Mouse (Mus musculus): ENCODE measurements around the gene Dgkq. TPM values are rescaled to one million over a fixed set of nuclear protein-coding genes. Genes with fewer than 3 reads are reported as not detected.

Gene Dgkq
- 54.6 and 58.7 TPM in 2 replicates for polyA plus RNA-seq (2012; rRNA removed)

DNA sequence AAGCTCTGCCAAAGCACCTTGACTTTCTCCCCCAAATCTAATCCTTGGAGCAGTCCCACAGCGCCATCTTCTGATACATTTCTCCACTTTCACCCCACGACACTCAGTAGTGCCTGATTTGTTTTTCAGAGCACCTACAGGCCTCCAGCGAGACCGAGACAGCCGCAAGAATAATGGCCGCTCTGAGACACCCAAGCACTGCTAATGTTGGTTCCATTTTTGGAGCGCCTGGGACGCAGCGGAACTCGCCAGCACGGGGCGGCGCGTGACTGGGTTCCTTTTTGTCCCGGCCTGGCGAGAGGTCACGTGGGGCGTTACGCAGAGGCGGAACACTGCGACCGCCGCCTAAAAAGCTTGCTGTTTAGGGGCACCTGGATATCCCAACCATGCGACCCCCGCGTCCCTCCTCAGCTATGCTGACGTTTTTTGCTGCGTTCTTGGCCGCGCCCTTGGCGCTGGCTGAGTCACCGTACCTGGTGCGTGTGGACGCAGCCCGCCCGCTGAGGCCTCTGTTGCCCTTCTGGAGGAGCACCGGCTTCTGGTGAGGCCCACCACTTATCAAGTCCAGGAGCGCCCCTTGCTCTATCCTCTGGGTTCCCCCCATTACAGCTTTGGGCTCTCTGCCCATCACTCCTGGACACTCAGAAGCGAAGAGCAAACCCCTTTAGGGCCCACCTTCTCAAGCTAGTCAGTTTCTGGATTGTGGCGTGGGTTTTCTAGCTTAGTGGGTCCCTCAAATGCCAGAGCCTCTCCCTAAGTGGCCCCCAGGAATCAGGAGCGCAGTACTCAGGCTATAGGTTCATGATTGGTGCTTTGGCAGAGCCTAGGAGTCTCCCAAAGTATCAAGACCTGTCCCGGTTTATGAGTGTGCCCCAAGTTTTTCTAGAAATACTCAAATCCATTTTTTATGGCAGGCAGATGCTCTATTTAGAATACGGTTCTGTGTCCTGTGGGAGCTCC lies at the start of gene Dgkq:
Gene Dgkq (minus strand): TSS at position 696 of the 960 bp plus-strand sequence.
- TF ChIP-seq CTCF (IDR thresholded peaks at IDR 0.05; ENCODE audit: extremely low read depth, insufficient read depth, low read length) (peak; percentile 56), POLR2A (IDR thresholded peaks at IDR 0.05; ENCODE audit: extremely low read depth, insufficient read depth, low read length) (peak; percentile 78; the same call in 1 of the 2 replicates)
- H3K27ac ChIP-seq (ENCODE audit: insufficient read depth, low read length): peak within 1 kb of the TSS; percentile 98
- H3K4me3 ChIP-seq (ENCODE audit: insufficient read depth, low read length): peak within 1 kb of the TSS; percentile 81
- H3K4me1 ChIP-seq (ENCODE audit: control insufficient read depth, insufficient read depth, low read length): peaks cover 2% of the 10 kb centered on the region

DNA sequence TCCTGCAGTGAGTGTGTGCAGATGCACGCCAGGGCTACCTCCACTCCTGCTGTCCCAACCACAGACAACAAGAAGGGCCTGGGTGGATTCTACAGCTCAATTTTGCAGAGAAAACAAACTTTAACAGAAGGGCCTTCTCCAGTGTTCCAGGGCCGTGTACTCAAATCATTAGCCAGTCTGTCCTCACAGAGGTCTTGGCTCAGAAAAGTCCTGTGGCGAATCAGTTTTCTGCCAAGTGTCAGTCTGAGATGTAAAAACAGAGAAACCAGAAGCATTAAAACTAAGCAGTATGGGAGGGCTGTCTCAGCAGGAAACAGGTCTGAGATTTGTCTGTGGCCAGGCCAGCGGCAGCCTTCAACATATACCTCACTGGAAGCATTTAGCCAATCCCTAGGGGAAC lies 48.6 kb upstream of the Dgkq start:
- no peak overlapping the region for H3K27ac ChIP-seq (ENCODE audit: insufficient read depth, low read length)
- H3K4me3 ChIP-seq (ENCODE audit: insufficient read depth, low read length): no peak overlapping the region
- 0 out of 2 replicates have a peak, but pooled peaks cover 2% of the 10 kb centered on the region for H3K4me1 ChIP-seq (ENCODE audit: control insufficient read depth, insufficient read depth, low read length)
- TF ChIP-seq POLR2A (IDR thresholded peaks at IDR 0.05; ENCODE audit: extremely low read depth, insufficient read depth, low read length) (no peak), CTCF (IDR thresholded peaks at IDR 0.05; ENCODE audit: extremely low read depth, insufficient read depth, low read length) (no peak)

DNA sequence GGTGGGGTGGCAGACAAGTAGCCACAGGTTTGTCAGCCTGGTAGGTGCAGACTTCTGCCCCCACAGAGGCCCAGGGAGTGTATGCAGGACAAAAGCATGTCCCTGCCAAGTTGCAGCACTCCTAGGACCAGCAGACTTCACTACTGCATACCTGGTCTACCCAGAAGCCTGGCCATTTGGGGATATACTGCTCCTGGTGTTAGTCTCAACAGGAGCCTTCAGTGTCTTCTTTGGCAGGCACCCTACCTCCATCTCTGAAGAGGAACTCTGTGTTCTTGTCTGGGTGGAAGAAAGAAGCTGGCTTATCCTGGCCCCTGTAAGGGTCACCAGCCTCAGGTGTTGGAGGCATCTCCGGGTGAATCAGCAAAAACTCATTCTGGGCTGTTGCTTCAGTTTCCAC lies 46.5 kb upstream of the Dgkq start:
- TF ChIP-seq POLR2A (IDR thresholded peaks at IDR 0.05; ENCODE audit: extremely low read depth, insufficient read depth, low read length) (no peak), CTCF (IDR thresholded peaks at IDR 0.05; ENCODE audit: extremely low read depth, insufficient read depth, low read length) (no peak)
- Histone ChIP-seq H3K27ac (ENCODE audit: insufficient read depth, low read length) (no peak overlapping the region), H3K4me3 (ENCODE audit: insufficient read depth, low read length) (no peak overlapping the region), H3K4me1 (ENCODE audit: control insufficient read depth, insufficient read depth, low read length) (0 out of 2 replicates have a peak, but pooled peaks cover 2% of the 10 kb centered on the region)

DNA sequence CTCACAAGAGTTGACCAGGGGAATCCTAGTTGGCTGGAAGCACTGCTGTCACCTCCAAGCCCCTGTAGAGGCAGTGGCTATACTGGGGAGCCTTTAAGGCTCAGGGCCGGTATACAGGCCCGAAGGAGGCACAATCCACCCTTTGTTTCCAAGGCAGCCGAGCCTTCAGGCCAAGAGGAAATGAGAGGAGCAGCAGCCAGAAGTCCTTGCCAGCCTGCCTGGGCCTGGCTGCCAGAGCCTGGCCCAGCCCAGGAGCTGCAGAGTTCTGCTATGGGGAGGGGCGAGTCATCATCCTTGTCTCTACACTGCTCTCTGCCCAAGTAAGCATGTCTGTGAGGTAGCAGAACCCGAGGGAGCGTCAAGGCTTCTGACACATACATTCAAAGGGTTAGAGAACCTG lies 44.7 kb upstream of the Dgkq start:
- no peak for TF ChIP-seq CTCF (IDR thresholded peaks at IDR 0.05; ENCODE audit: extremely low read depth, insufficient read depth, low read length)
- TF ChIP-seq POLR2A (IDR thresholded peaks at IDR 0.05; ENCODE audit: extremely low read depth, insufficient read depth, low read length): no peak
- Histone ChIP-seq H3K4me1 (ENCODE audit: control insufficient read depth, insufficient read depth, low read length) (0 out of 2 replicates have a peak, but pooled peaks cover 2% of the 10 kb centered on the region), H3K4me3 (ENCODE audit: insufficient read depth, low read length) (no peak overlapping the region), H3K27ac (ENCODE audit: insufficient read depth, low read length) (no peak overlapping the region)

DNA sequence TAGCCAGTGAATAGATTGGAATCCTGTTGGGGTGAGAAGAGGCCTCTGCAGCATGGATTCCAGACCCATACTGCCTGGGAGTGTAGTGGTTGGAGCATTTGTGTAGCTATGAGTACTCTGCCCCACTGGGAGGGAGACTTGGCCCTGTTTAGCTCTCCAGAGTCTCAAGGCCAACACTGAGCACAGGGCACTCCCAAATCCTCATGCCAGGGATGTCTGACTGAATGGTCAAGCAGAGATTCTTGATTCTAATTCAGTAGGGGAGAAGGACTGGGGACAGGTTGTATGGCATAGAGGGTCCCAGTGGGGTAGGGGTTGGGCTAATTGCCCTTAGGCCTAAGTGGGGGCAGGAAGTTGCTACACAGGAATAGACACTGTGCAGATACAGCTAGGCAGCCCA lies 44.2 kb upstream of the Dgkq start:
- H3K27ac ChIP-seq (ENCODE audit: insufficient read depth, low read length): no peak overlapping the region
- no peak for TF ChIP-seq POLR2A (IDR thresholded peaks at IDR 0.05; ENCODE audit: extremely low read depth, insufficient read depth, low read length)
- H3K4me3 ChIP-seq (ENCODE audit: insufficient read depth, low read length): no peak overlapping the region
- 0 out of 2 replicates have a peak, but pooled peaks cover 2% of the 10 kb centered on the region for H3K4me1 ChIP-seq (ENCODE audit: control insufficient read depth, insufficient read depth, low read length)

DNA sequence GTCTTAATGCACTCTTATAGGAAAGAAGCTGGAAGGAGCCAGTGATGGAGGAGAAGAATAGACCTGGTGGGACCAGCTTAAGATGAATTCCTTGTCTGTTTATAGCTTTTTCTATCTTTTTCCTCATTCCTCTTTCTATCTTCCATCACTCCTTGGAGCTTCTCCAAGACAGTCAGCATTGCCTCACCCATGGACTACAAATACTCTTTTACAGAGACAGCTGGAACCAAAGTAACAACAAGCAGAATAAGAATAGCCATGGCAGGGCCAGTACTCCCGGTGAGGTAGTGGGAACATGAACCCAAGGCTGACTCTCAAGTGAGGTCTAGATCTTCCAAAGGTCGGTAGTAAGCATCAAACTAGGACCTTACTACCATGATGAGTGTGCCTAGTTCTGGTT lies 43.6 kb upstream of the Dgkq start:
- Histone ChIP-seq H3K4me3 (ENCODE audit: insufficient read depth, low read length) (no peak overlapping the region), H3K27ac (ENCODE audit: insufficient read depth, low read length) (no peak overlapping the region), H3K4me1 (ENCODE audit: control insufficient read depth, insufficient read depth, low read length) (0 out of 2 replicates have a peak, but pooled peaks cover 2% of the 10 kb centered on the region)
- TF ChIP-seq CTCF (IDR thresholded peaks at IDR 0.05; ENCODE audit: extremely low read depth, insufficient read depth, low read length) (no peak), POLR2A (IDR thresholded peaks at IDR 0.05; ENCODE audit: extremely low read depth, insufficient read depth, low read length) (no peak)

DNA sequence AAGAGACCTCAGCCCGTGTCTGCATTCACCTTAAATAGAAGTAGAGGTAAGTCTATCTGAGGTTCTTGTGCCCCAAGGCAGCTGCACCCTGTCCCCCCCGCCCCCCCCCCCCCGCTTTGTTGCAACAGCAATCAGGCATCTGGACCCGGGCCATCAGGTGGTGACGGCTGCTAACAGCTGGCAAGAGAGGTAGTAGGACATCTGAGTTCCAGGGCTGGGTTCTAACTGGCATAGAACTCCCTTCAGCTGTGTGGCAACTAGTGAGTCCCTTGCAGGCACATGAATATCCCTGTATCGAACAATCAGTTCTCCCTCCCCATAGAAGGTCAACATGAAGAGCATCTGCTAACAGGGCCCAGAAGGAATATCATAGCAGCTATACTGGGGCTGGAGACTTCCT lies 42.5 kb upstream of the Dgkq start:
- TF ChIP-seq POLR2A (IDR thresholded peaks at IDR 0.05; ENCODE audit: extremely low read depth, insufficient read depth, low read length) (no peak), CTCF (IDR thresholded peaks at IDR 0.05; ENCODE audit: extremely low read depth, insufficient read depth, low read length) (no peak)
- Histone ChIP-seq H3K4me1 (ENCODE audit: control insufficient read depth, insufficient read depth, low read length) (0 out of 2 replicates have a peak, but pooled peaks cover 2% of the 10 kb centered on the region), H3K4me3 (ENCODE audit: insufficient read depth, low read length) (no peak overlapping the region), H3K27ac (ENCODE audit: insufficient read depth, low read length) (no peak overlapping the region)

DNA sequence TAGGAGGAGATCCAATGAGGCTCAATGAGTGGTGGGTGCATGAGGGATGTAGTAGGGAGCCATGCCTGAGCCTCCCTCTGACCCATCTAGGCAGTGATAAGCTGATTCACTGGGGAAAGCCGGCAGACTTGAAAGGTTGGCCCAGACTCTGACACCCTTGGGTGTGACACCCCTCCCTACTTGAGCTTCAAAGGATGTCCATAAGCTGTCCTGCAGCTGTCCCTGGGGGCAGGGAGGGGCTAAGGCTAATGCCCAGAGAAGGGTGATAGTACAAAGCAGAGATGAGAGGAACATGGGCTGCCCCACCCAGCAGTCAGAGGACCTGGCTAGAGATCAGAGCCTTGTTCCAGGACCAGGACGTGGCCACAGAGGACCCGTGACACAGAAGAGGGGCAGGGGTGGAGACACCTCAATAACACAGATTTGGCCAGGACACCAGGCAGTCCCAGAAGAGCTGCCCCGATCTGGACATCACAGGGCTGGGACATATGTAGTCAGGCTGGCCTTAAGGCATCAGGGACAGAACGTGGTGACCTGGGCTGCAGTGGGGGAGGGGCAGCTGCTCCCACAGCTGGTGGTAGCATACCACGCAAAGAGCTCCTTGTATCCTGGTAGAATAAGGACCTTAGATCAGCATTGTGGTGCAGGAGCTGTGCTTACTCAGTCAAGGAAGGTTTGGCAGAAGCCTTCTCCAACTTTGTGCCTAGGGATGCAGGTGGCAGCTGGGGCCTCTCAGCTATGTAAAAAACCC lies 39.7 kb upstream of the Dgkq start:
- H3K4me1 ChIP-seq (ENCODE audit: control insufficient read depth, insufficient read depth, low read length): 0 out of 2 replicates have a peak, but pooled peaks cover 2% of the 10 kb centered on the region
- TF ChIP-seq CTCF (IDR thresholded peaks at IDR 0.05; ENCODE audit: extremely low read depth, insufficient read depth, low read length): no peak
- H3K4me3 ChIP-seq (ENCODE audit: insufficient read depth, low read length): no peak overlapping the region
- no peak overlapping the region for H3K27ac ChIP-seq (ENCODE audit: insufficient read depth, low read length)

DNA sequence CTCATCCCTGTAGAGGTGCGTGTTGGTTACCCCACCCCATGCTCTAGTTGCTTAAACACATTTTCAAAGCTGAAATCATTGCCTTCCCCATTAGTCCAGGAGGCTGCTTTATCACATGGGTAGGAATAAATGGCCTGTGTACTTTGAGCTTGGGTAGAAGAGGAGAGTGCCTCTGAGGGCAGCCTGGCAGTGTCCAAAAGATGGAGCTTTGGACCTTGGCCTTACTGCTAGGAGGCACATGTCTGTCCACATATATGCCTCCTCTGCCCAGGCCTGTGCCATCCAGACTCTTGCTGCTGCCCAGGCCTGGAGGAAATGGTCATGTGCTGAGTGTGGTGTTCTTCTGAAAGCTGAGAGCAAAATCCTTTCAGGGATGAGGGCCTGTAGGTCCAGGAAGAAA lies 38.9 kb upstream of the Dgkq start:
- Histone ChIP-seq H3K27ac (ENCODE audit: insufficient read depth, low read length) (no peak overlapping the region), H3K4me1 (ENCODE audit: control insufficient read depth, insufficient read depth, low read length) (0 out of 2 replicates have a peak, but pooled peaks cover 2% of the 10 kb centered on the region), H3K4me3 (ENCODE audit: insufficient read depth, low read length) (no peak overlapping the region)
- TF ChIP-seq CTCF (IDR thresholded peaks at IDR 0.05; ENCODE audit: extremely low read depth, insufficient read depth, low read length): no peak
- TF ChIP-seq POLR2A (IDR thresholded peaks at IDR 0.05; ENCODE audit: extremely low read depth, insufficient read depth, low read length): no peak

All from cortical plate, adult 2 months (tissue).